Mouse (Mus musculus) urinary bladder, adult 2 months (tissue): ENCODE results near the gene Pth2. TPM values are rescaled to one million over a fixed set of nuclear protein-coding genes. Genes with fewer than 3 reads are reported as not detected.

Source experiments
- polyA plus RNA-seq: library from polyadenylated mRNA; depleted of rRNA; stranded (reverse); fragments of >200 nt; gene quantifications from 2 replicates; pipeline ENCODE4 v1.2.3, GENCODE M21; 2012; rRNA removed

Gene Pth2
- polyA plus RNA-seq, 1 experiment: not detected

Other genes with a start within 250 kb of the Pth2 start
- gene Tsks, start 237.8 kb upstream of the Pth2 start, polyA plus RNA-seq: 0.03 and 0.08 TPM in 2 replicates
- 26.1 and 26.8 TPM in 2 replicates for gene Cpt1c, start 206.1 kb upstream of the Pth2 start, polyA plus RNA-seq
- 183 and 244 TPM in 2 replicates for gene Prmt1, start 194.4 kb upstream of the Pth2 start, polyA plus RNA-seq
- gene Irf3, start 183.3 kb upstream of the Pth2 start, polyA plus RNA-seq: 133 and 171 TPM in 2 replicates
- gene Bcl2l12, start 182.3 kb upstream of the Pth2 start, polyA plus RNA-seq: 28.6 and 34.8 TPM in 2 replicates
- 58.4 and 63.5 TPM in 2 replicates for gene Scaf1, start 164.6 kb upstream of the Pth2 start, polyA plus RNA-seq
- gene Rras, start 163.0 kb upstream of the Pth2 start, polyA plus RNA-seq: 383 and 414 TPM in 2 replicates
- gene Prr12, start 128.1 kb upstream of the Pth2 start, polyA plus RNA-seq: 5.1 and 18.2 TPM in 2 replicates
- gene Nosip, start 118.6 kb upstream of the Pth2 start, polyA plus RNA-seq: 59.9 and 69.6 TPM in 2 replicates
- 37.6 and 46.5 TPM in 2 replicates for gene Prrg2, start 118.3 kb upstream of the Pth2 start, polyA plus RNA-seq
- gene Rcn3, start 88.8 kb upstream of the Pth2 start, polyA plus RNA-seq: 277 and 317 TPM in 2 replicates
- 144 and 157 TPM in 2 replicates for gene Fcgrt, start 77.1 kb upstream of the Pth2 start, polyA plus RNA-seq
- gene Rps11, start 56.6 kb upstream of the Pth2 start, polyA plus RNA-seq: 903 and 1,312 TPM in 2 replicates
- gene Rpl13a, start 52.2 kb upstream of the Pth2 start, polyA plus RNA-seq: 3,442 and 3,633 TPM in 2 replicates
- gene Gm45713, start 44.8 kb upstream of the Pth2 start, polyA plus RNA-seq: 0.28 and 0.44 TPM in 2 replicates
- 74.5 and 83.1 TPM in 2 replicates for gene Flt3l, start 44.6 kb upstream of the Pth2 start, polyA plus RNA-seq
- 48.3 and 58.3 TPM in 2 replicates for gene Pih1d1, start 26.7 kb upstream of the Pth2 start, polyA plus RNA-seq
- gene Aldh16a1, start 26.4 kb upstream of the Pth2 start, polyA plus RNA-seq: 27.7 and 30.9 TPM in 2 replicates
- 0.03 and 0.04 TPM in 2 replicates for gene Slc17a7, start 17.0 kb upstream of the Pth2 start, polyA plus RNA-seq
- 0.03 TPM in 1 of 2 replicates, not detected in the other for gene Gfy, start 1.4 kb upstream of the Pth2 start, polyA plus RNA-seq
- gene Ccdc155, start 23.9 kb downstream of the Pth2 start, polyA plus RNA-seq: 0.12 and 0.15 TPM in 2 replicates
- 5.1 and 7.5 TPM in 2 replicates for gene Dkkl1, start 31.2 kb downstream of the Pth2 start, polyA plus RNA-seq
- gene Tead2, start 34.8 kb downstream of the Pth2 start, polyA plus RNA-seq: 29.1 and 29.2 TPM in 2 replicates
- gene Cd37, start 58.1 kb downstream of the Pth2 start, polyA plus RNA-seq: 12.3 and 15.1 TPM in 2 replicates
- gene Slc6a16, start 60.1 kb downstream of the Pth2 start, polyA plus RNA-seq: not detected in 2 replicates
- gene Slc6a21, start 96.5 kb downstream of the Pth2 start, polyA plus RNA-seq: not detected in 2 replicates
- gene Trpm4, start 152.8 kb downstream of the Pth2 start, polyA plus RNA-seq: 33.6 and 39.8 TPM in 2 replicates
- 0.59 and 1.1 TPM in 2 replicates for gene Hrc, start 154.3 kb downstream of the Pth2 start, polyA plus RNA-seq
- gene Ppfia3, start 186.0 kb downstream of the Pth2 start, polyA plus RNA-seq: 1.4 and 1.9 TPM in 2 replicates
- gene Lin7b, start 189.6 kb downstream of the Pth2 start, polyA plus RNA-seq: 19.2 and 21.0 TPM in 2 replicates
- 364 and 412 TPM in 2 replicates for gene Snrnp70, start 214.7 kb downstream of the Pth2 start, polyA plus RNA-seq
- 0.03 and 0.07 TPM in 2 replicates for gene Kcna7, start 224.7 kb downstream of the Pth2 start, polyA plus RNA-seq
- 2.9 and 4.2 TPM in 2 replicates for gene Ntf5, start 232.7 kb downstream of the Pth2 start, polyA plus RNA-seq
- 0.14 TPM in 1 of 2 replicates, not detected in the other for gene Lhb, start 239.8 kb downstream of the Pth2 start, polyA plus RNA-seq